Mouse (Mus musculus) liver, postnatal 0 days (tissue): ENCODE measurements around the gene Palld. TPM values are rescaled to one million over a fixed set of nuclear protein-coding genes. Genes with fewer than 3 reads are reported as not detected.

Source experiments
- ATAC-seq: fragments of 200-750 bp; cut with Nextera tagmentation; 2 replicates; pipeline ENCODE4 v1.8.0; 2017; ENCODE audit warnings: mild to moderate bottlenecking, moderate library complexity
- DNase-seq: peaks from one replicate; pipeline ENCODE4 v3.0.0-alpha.2; 2016
- H3K27ac ChIP-seq: fragments of 300-500 bp; sonication (generic); 2 replicates; pipeline ENCODE4 v1.5.1; 2014; ENCODE audit warnings: antibody characterized with exemption, moderate library complexity, mild to moderate bottlenecking, low read depth
- H3K27me3 ChIP-seq: fragments of 300-500 bp; sonication (generic); 2 replicates; pipeline ENCODE4 v1.6.1; 2014; ENCODE audit warnings: low read length, control low read depth, mixed read lengths; ENCODE audit not compliant: insufficient read depth
- H3K36me3 ChIP-seq: fragments of 300-500 bp; sonication (generic); replicated peaks from 2 replicates; pipeline ENCODE4 v1.6.1; 2014; ENCODE audit warnings: mild to moderate bottlenecking, control low read depth, low read length, moderate library complexity, mixed read lengths; ENCODE audit not compliant: insufficient read depth
- H3K4me1 ChIP-seq: fragments of 300-500 bp; sonication (generic); 2 replicates; pipeline ENCODE4 v1.6.1; 2014; ENCODE audit warnings: antibody characterized with exemption, mild to moderate bottlenecking, control low read depth; ENCODE audit not compliant: insufficient read depth
- H3K4me2 ChIP-seq: fragments of 300-500 bp; sonication (generic); 2 replicates; pipeline ENCODE4 v1.6.1; 2014; ENCODE audit warnings: low read depth, mild to moderate bottlenecking, low read length, moderate library complexity, mixed read lengths
- H3K4me3 ChIP-seq: fragments of 300-500 bp; sonication (generic); 2 replicates; pipeline ENCODE4 v1.5.1; 2014; ENCODE audit warnings: low read depth, low read length
- H3K9ac ChIP-seq: fragments of 300-500 bp; sonication (generic); replicated peaks from 2 replicates; pipeline ENCODE4 v1.6.1; 2014; ENCODE audit warnings: mild to moderate bottlenecking, moderate library complexity
- H3K9me3 ChIP-seq: fragments of 300-500 bp; sonication (generic); 2 replicates; pipeline ENCODE4 v1.6.1; 2016; ENCODE audit warnings: mild to moderate bottlenecking, control low read depth, low read length, mixed read lengths
- CTCF ChIP-seq: sonication (generic); IDR thresholded peaks from 2 replicates; pipeline ENCODE4 v1.5.1; 2016; ENCODE audit warnings: antibody characterized with exemption, low read depth
- EP300 ChIP-seq: IDR thresholded peaks from 2 replicates; pipeline ENCODE4 v1.6.1; 2016; ENCODE audit warnings: antibody characterized with exemption, low read depth, mild to moderate bottlenecking
- WGBS: fragments of 180-500 bp; shearing (Covaris S2); extraction: QIAGEN DNeasy Blood & Tissue Kit; methylation state at CpG from one replicate; pipeline ENCODE4 v1.1.7; 2014; ENCODE audit not compliant: insufficient replicate concordance; 5-methylcytosine and 5-hydroxymethylcytosine counted together
- polyA plus RNA-seq: library from polyadenylated mRNA; unstranded; fragments of >200 nt; fragmentation: Nextera tagmentation; extraction: Ambion mirVana; gene quantifications from 2 replicates; pipeline ENCODE4 v1.2.1, GENCODE M21; 2015

The Palld gene
- polyA plus RNA-seq, 1 experiment from 2014 or later, result 11.7 TPM

DNA sequence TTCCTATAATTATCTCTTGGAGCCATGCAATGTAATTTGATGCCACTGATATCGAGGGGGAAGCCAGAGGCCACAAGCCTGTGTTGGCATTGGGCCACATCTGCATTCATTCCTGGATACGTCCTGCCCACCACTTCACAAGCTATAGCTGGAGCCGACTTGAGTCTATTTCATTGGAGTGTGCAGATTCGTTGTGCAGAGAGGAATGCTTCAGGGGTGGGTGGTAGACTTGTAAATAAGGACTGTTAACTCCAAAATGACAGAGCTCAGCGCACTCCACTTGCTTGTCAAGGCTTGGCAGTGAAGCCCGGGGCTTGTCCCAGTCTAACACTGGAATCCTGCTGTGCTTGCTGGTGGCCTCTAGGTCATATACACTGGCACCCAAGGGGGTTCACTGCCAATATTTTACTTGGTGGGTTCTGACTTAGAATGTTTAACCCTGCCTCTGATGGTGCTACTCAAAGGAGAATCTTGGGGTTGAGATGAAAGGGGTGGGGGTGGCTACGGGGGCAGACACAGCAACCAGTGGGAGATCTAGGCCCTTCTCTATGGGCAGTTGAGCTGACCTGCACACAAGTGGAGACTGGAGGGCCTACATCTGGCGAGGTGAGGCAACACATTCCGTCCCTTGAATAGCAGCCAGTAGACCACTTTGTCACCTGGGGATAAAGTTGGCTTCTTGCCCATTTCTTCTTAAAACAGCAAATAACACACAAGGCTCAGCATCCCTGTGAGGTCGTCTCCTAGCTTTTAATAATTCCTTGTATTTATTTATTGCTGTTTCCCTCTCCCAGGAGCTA, 157.1 kb downstream of the Palld start:
- Histone ChIP-seq H3K4me1 (no peaks in the 10 kb centered on the region), H3K9ac (no peak overlapping the region), H3K27ac (no peak overlapping the region), H3K4me3 (no peak overlapping the region), H3K36me3 (no peaks in the 10 kb centered on the region), H3K9me3 (no peaks in the 10 kb centered on the region), H3K4me2 (no peak overlapping the region), H3K27me3 (no peaks in the 10 kb centered on the region)
- WGBS, result 52% methylated on average over 10 of the region's 10 CpGs
- no peak for TF ChIP-seq CTCF
- TF ChIP-seq EP300, result no peak
- DNase-seq, result no peak
- ATAC-seq, result no peak

GRCm38 (mm10) chr8:61743764-61744562, 158.5 kb downstream of the Palld start:
- no peak for TF ChIP-seq CTCF
- no peak for TF ChIP-seq EP300
- Histone ChIP-seq H3K4me3 (no peak overlapping the region), H3K27me3 (no peaks in the 10 kb centered on the region), H3K9ac (no peak overlapping the region), H3K4me2 (no peak overlapping the region), H3K9me3 (no peaks in the 10 kb centered on the region), H3K4me1 (no peaks in the 10 kb centered on the region), H3K27ac (no peak overlapping the region), H3K36me3 (no peaks in the 10 kb centered on the region)
- WGBS, result 69% methylated on average over 6 of the region's 6 CpGs
- ATAC-seq (no peak), DNase-seq (no peak)

DNA sequence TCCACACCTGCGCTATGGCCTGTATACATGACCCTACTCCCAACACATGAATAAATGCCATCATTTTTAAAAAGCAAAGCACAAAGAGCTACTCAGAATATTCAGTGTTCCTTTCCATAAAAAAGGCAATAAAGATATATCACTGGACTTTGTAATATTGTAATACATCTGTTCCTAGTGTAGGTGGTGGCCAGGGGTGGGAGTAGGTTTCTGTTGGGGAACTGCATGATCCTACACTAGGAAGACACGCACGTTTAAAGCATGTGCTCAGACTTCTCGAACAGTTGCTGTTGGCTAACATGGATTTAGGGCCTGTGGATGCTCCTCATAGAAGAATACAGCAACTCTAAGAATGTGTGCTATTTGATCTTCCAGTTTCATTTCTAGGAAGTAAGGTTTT, 165.0 kb downstream of the Palld start:
- Histone ChIP-seq H3K27ac (no peak overlapping the region), H3K27me3 (no peaks in the 10 kb centered on the region)

DNA sequence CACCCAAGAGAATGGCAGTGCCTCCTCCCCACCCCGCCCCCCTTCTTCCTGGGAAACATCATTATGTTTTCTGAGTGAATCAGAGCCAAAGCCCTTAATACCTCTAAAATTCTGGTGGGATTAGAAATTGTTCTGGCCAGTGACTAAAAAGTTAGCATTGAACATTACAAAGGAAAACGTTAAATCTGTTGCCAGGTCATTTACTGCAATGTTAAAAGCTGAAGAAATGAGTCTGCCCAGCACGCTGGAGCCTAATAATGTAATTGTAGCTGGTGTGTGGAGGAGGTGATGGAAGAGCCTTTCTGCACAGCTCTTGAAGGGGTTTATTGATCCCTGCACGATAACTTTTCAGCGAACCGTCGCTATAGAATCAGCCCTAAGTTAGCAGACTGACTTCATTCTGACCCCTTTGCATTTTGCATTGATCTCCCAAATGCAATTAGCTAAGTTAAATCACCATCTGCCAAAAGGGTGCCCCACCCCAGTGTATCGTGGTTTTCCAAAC, 165.7 kb downstream of the Palld start:
- 84% methylated on average over 8 of the region's 8 CpGs for WGBS
- no peak for TF ChIP-seq EP300
- TF ChIP-seq CTCF, result no peak
- Histone ChIP-seq H3K9me3 (no peaks in the 10 kb centered on the region), H3K27me3 (no peaks in the 10 kb centered on the region), H3K4me1 (no peaks in the 10 kb centered on the region), H3K4me2 (no peak overlapping the region), H3K4me3 (no peak overlapping the region), H3K9ac (no peak overlapping the region), H3K36me3 (no peaks in the 10 kb centered on the region), H3K27ac (no peak overlapping the region)
- ATAC-seq (no peak), DNase-seq (no peak)

More for the DNA sequence above, 165.0 kb downstream of the Palld start:
- Histone ChIP-seq H3K4me3 (no peak overlapping the region), H3K9ac (no peak overlapping the region), H3K4me2 (no peak overlapping the region), H3K9me3 (no peaks in the 10 kb centered on the region), H3K36me3 (no peaks in the 10 kb centered on the region), H3K4me1 (no peaks in the 10 kb centered on the region)
- ATAC-seq (no peak), DNase-seq (no peak)
- TF ChIP-seq EP300 (no peak), CTCF (no peak)
- WGBS, result 79% methylated on average over 4 of the region's 4 CpGs

GRCm38 (mm10) chr8:61736117-61736516, 166.4 kb downstream of the Palld start:
- no peaks in the 10 kb centered on the region for H3K4me1 ChIP-seq
- WGBS, result 45% methylated on average over 4 of the region's 4 CpGs
- ATAC-seq (no peak), DNase-seq (no peak)
- peak; percentile 29; the same call in 1 of the 2 replicates for TF ChIP-seq CTCF
- TF ChIP-seq EP300, result no peak
- H3K4me3 ChIP-seq, result no peak overlapping the region
- no peak overlapping the region for H3K4me2 ChIP-seq
- H3K9ac ChIP-seq, result no peak overlapping the region
- no peaks in the 10 kb centered on the region for H3K36me3 ChIP-seq
- H3K9me3 ChIP-seq, result no peaks in the 10 kb centered on the region
- H3K27ac ChIP-seq, result no peak overlapping the region
- H3K27me3 ChIP-seq, result no peaks in the 10 kb centered on the region

DNA sequence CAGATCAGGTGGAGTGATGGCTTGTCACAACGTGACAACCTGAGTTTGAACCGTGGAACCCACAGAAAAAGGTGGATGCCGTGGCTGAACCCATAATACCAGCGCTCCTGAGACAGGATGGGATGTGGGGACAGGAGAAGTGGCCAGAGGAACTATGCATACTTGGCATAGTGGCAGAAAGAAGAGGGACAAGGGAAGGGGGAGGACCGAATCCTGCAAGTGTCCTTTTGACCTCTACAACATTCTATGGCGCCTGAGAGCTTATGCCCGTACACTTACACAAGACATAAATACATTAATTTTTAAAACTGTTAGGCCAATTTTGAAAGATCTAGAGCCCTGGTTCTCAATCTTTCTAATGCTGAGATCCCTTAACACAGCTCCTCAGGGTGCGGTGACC, 168.3 kb downstream of the Palld start:
- TF ChIP-seq EP300 (no peak), CTCF (no peak)
- Histone ChIP-seq H3K27me3 (no peaks in the 10 kb centered on the region), H3K36me3 (no peaks in the 10 kb centered on the region), H3K9ac (no peak overlapping the region), H3K4me2 (no peak overlapping the region), H3K9me3 (no peaks in the 10 kb centered on the region), H3K27ac (no peak overlapping the region), H3K4me1 (no peaks in the 10 kb centered on the region), H3K4me3 (no peak overlapping the region)
- 79% methylated on average over 8 of the region's 8 CpGs for WGBS
- no peak for ATAC-seq
- DNase-seq, result no peak
